Mouse (Mus musculus): ENCODE measurements at regions not wholly inside any gene's neighbourhood (a gene's known extent, or its start where the extent isn't known, plus 50 kb on each side); places are given as distances from the start of the nearest gene placed in this dataset.

DNA sequence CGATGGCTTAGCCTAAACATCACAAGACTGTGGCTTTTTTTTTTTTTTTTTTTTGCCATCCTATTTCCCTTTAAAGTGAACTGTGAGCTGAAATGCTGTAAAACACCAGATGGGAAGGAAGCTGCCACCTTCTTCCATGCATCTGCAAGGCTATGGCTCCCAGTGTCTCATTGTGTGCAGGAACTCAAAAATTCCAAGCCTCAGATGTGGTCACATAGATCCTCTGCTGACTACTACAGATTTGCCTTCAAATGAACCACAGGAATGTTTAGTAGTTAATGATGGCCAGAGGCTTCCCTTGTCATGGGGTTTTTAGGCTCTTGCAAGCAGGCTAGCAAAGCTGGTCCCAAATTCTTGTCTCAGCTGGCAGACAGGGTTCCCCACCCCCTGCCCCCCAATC lies 114.9 kb upstream of the Robo2 start:
- no peak for DNase-seq
- WGBS: 33% methylated on average over 1 of the region's 1 CpGs

DNA sequence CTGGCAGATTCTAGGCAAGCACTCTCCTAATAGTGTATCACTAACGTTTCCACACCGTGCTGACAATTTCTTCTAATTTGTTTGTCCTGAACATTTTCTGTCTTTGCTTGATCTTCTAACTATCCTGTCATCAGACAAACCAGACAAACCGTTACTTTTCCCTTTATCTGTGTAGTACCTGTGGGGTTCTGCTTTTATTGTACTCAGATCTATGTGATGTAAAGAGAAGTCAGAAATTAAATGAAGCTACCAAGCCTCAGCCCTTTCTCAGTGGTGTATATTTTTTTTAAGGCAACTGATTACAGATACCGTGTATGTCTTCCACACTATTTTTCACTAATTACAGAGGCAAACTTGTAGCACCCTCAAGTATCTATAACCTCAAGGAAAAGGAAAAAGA lies 108.9 kb upstream of the Robo2 start:
- TF ChIP-seq POLR2A (IDR thresholded peaks at IDR 0.05; ENCODE audit: low read depth, low read length) (no peak), CTCF (conservative IDR thresholded peaks at IDR 0.05; ENCODE audit: insufficient read depth, insufficient read length, low read depth, low read length) (no peak)
- H3K36me3 ChIP-seq (ENCODE audit: control insufficient read depth, insufficient read depth, low read length): no peaks in the 10 kb centered on the region
- no peak overlapping the region for H3K4me3 ChIP-seq (ENCODE audit: insufficient read depth, low read depth, low read length)
- H3K4me1 ChIP-seq (ENCODE audit: control insufficient read depth, insufficient read depth, low read length): no peaks in the 10 kb centered on the region
- no peak for DNase-seq
- WGBS: 87% methylated on average over 4 of the region's 4 CpGs
- H3K27ac ChIP-seq (ENCODE audit: insufficient read depth, low read depth, low read length): no peak overlapping the region
- H3K27me3 ChIP-seq (replicated peaks; ENCODE audit: control insufficient read depth, insufficient read depth, low read length): no peaks in the 10 kb centered on the region

More for the DNA sequence above, 114.9 kb upstream of the Robo2 start:
- H3K27me3 ChIP-seq (replicated peaks; ENCODE audit: control insufficient read depth, insufficient read depth, low read length): no peaks in the 10 kb centered on the region
- TF ChIP-seq CTCF (conservative IDR thresholded peaks at IDR 0.05; ENCODE audit: insufficient read depth, insufficient read length, low read depth, low read length) (no peak), POLR2A (IDR thresholded peaks at IDR 0.05; ENCODE audit: low read depth, low read length) (no peak)
- no peak overlapping the region for H3K4me3 ChIP-seq (ENCODE audit: insufficient read depth, low read depth, low read length)
- H3K27ac ChIP-seq (ENCODE audit: insufficient read depth, low read depth, low read length): no peak overlapping the region
- H3K36me3 ChIP-seq (ENCODE audit: control insufficient read depth, insufficient read depth, low read length): no peaks in the 10 kb centered on the region
- no peaks in the 10 kb centered on the region for H3K4me1 ChIP-seq (ENCODE audit: control insufficient read depth, insufficient read depth, low read length)

DNA sequence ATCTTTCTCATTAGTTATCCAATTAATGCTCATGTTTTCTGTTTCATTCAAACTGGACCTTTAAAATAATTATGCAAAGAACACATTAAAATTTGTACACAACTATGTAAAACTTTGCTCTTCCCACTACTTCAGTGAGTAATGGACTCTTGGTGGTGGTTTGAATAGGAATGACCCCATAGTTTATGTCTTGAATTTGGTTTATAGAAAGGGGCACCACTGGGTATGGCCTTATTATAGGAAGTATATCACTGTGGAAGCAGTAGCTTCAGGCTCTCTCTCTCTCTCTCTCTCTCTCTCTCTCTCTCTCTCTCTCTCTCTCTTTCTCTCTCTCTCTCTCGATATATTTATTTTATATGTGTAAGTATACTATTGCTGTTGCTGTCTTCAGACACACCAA lies 106.3 kb upstream of the Robo2 start:
- TF ChIP-seq POLR2A (IDR thresholded peaks at IDR 0.05; ENCODE audit: low read depth, low read length): no peak
- no peak for TF ChIP-seq CTCF (conservative IDR thresholded peaks at IDR 0.05; ENCODE audit: insufficient read depth, insufficient read length, low read depth, low read length)
- WGBS: 100% methylated on average over 1 of the region's 1 CpGs

DNA sequence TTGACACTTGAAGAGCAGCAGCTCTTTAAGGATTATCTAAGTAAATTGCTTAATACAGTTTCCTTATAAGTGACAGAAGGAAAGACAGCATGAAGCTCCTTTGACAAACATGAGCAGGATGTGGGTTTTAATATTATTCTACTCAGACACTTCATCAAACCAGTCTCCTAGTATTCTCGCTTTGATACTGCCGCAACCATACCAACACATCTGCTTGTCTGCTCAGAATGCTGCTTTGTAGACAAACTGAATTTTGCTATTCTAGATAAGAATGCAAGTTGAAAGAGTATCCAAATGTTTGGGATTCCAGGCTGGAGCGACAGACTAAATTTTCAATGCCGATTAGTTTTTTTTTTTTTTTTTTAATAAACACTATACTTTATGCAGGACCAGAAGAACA lies 105.7 kb upstream of the Robo2 start:
- H3K27ac ChIP-seq (ENCODE audit: insufficient read depth, low read depth, low read length): no peak overlapping the region
- TF ChIP-seq CTCF (conservative IDR thresholded peaks at IDR 0.05; ENCODE audit: insufficient read depth, insufficient read length, low read depth, low read length) (no peak), POLR2A (IDR thresholded peaks at IDR 0.05; ENCODE audit: low read depth, low read length) (no peak)
- H3K36me3 ChIP-seq (ENCODE audit: control insufficient read depth, insufficient read depth, low read length): no peaks in the 10 kb centered on the region
- H3K4me1 ChIP-seq (ENCODE audit: control insufficient read depth, insufficient read depth, low read length): no peaks in the 10 kb centered on the region
- DNase-seq: no peak
- WGBS: 89% methylated on average over 4 of the region's 4 CpGs
- H3K27me3 ChIP-seq (replicated peaks; ENCODE audit: control insufficient read depth, insufficient read depth, low read length): no peaks in the 10 kb centered on the region
- no peak overlapping the region for H3K4me3 ChIP-seq (ENCODE audit: insufficient read depth, low read depth, low read length)

More for the DNA sequence above, 106.3 kb upstream of the Robo2 start:
- Histone ChIP-seq H3K4me3 (ENCODE audit: insufficient read depth, low read depth, low read length) (no peak overlapping the region), H3K36me3 (ENCODE audit: control insufficient read depth, insufficient read depth, low read length) (no peaks in the 10 kb centered on the region), H3K27ac (ENCODE audit: insufficient read depth, low read depth, low read length) (no peak overlapping the region), H3K27me3 (replicated peaks; ENCODE audit: control insufficient read depth, insufficient read depth, low read length) (no peaks in the 10 kb centered on the region), H3K4me1 (ENCODE audit: control insufficient read depth, insufficient read depth, low read length) (no peaks in the 10 kb centered on the region)
- DNase-seq: no peak

DNA sequence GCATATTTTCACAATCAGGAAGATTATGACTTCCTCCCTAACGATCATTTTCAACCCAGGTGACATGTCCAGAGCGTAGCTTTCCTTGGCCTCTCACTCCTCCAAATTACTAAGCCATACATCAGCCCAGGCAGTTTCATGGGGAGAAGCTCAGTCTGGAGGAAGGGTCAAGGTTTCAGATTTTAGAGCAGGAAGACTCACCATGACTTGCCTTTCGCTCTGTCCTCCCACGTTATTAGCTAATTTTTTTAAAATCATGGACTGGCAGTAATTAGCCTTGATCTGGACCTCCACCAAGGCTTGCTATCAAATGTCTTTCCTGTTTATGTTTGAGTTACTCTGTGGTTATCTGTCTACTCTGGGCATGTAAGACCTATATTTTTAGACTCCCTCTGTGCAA lies 102.9 kb upstream of the Robo2 start:
- H3K4me3 ChIP-seq (ENCODE audit: insufficient read depth, low read depth, low read length): no peak overlapping the region
- H3K36me3 ChIP-seq (ENCODE audit: control insufficient read depth, insufficient read depth, low read length): no peaks in the 10 kb centered on the region
- no peaks in the 10 kb centered on the region for H3K27me3 ChIP-seq (replicated peaks; ENCODE audit: control insufficient read depth, insufficient read depth, low read length)
- no peak for TF ChIP-seq POLR2A (IDR thresholded peaks at IDR 0.05; ENCODE audit: low read depth, low read length)
- DNase-seq: no peak
- no peak overlapping the region for H3K27ac ChIP-seq (ENCODE audit: insufficient read depth, low read depth, low read length)
- 23% methylated on average over 4 of the region's 4 CpGs for WGBS
- H3K4me1 ChIP-seq (ENCODE audit: control insufficient read depth, insufficient read depth, low read length): no peaks in the 10 kb centered on the region

DNA sequence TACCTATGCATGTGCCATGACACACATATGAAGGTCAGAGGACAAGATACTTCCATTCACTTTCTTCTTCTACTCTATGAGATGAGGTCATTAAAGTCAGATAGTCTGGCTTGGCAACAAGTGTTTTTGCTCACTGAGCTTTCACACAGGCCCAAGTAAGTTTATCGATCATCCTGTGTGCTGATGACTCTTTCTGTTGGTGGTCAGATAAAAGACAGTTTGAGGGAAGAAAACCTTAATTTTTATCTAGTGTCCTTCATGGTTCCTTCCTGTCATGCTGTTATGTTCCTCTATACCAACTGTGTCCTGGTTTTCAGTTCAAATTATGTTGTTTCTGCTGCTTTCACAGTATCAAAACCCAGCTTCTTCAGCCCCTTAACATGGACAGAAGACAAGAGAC lies 98.8 kb upstream of the Robo2 start:
- TF ChIP-seq POLR2A (IDR thresholded peaks at IDR 0.05; ENCODE audit: low read depth, low read length) (no peak), CTCF (conservative IDR thresholded peaks at IDR 0.05; ENCODE audit: insufficient read depth, insufficient read length, low read depth, low read length) (no peak)
- Histone ChIP-seq H3K36me3 (ENCODE audit: control insufficient read depth, insufficient read depth, low read length) (no peaks in the 10 kb centered on the region), H3K4me1 (ENCODE audit: control insufficient read depth, insufficient read depth, low read length) (no peaks in the 10 kb centered on the region), H3K4me3 (ENCODE audit: insufficient read depth, low read depth, low read length) (no peak overlapping the region), H3K27me3 (replicated peaks; ENCODE audit: control insufficient read depth, insufficient read depth, low read length) (no peaks in the 10 kb centered on the region), H3K27ac (ENCODE audit: insufficient read depth, low read depth, low read length) (no peak overlapping the region)
- DNase-seq: no peak
- WGBS: 84% methylated on average over 1 of the region's 1 CpGs

DNA sequence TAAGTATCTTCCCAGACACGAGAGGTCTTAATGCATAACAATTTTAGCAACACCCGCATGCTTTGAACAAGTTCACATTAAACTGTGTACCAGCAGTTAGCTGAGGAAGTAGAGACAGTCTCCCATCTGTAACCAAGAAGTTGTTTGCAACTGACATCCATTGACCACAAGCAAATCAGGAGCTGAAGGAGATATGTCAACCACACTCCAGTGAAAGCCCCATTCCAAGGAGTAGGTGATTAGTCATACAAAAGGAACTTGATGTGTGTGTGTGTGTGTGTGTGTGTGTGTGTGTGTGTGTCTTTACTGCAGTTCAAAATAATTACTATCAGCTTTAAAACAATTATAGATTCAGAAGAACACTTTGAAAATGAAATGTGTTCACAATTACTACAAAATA lies 97.9 kb upstream of the Robo2 start:
- H3K4me3 ChIP-seq (ENCODE audit: insufficient read depth, low read depth, low read length): no peak overlapping the region
- no peak overlapping the region for H3K27ac ChIP-seq (ENCODE audit: insufficient read depth, low read depth, low read length)
- no peak for DNase-seq
- H3K4me1 ChIP-seq (ENCODE audit: control insufficient read depth, insufficient read depth, low read length): no peaks in the 10 kb centered on the region
- no peaks in the 10 kb centered on the region for H3K36me3 ChIP-seq (ENCODE audit: control insufficient read depth, insufficient read depth, low read length)
- TF ChIP-seq POLR2A (IDR thresholded peaks at IDR 0.05; ENCODE audit: low read depth, low read length): no peak
- no peak for TF ChIP-seq CTCF (conservative IDR thresholded peaks at IDR 0.05; ENCODE audit: insufficient read depth, insufficient read length, low read depth, low read length)
- no peaks in the 10 kb centered on the region for H3K27me3 ChIP-seq (replicated peaks; ENCODE audit: control insufficient read depth, insufficient read depth, low read length)
- WGBS: 93% methylated on average over 2 of the region's 2 CpGs

DNA sequence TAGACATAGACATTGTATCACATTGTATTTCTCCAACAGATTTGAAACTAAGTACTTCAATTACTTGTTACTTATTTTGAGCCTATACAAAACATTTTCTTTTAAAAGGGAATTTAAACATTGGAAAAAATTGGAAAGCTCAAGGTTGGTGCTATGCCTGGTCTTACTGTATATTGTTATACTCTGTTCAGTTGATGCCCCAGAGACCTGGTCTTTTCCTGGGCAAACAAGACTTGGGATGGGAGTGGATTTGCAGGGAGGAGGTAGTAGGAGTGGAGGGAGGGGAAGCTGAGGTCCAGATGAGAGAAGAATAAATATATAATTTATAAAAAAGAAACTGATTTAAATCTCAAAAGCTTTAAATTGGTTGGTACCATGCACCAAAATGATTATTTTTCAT lies 95.1 kb upstream of the Robo2 start:
- H3K36me3 ChIP-seq (ENCODE audit: control insufficient read depth, insufficient read depth, low read length): no peaks in the 10 kb centered on the region
- H3K27me3 ChIP-seq (replicated peaks; ENCODE audit: control insufficient read depth, insufficient read depth, low read length): no peaks in the 10 kb centered on the region
- H3K27ac ChIP-seq (ENCODE audit: insufficient read depth, low read depth, low read length): no peak overlapping the region
- no peaks in the 10 kb centered on the region for H3K4me1 ChIP-seq (ENCODE audit: control insufficient read depth, insufficient read depth, low read length)
- no peak for DNase-seq
- H3K4me3 ChIP-seq (ENCODE audit: insufficient read depth, low read depth, low read length): no peak overlapping the region
- TF ChIP-seq POLR2A (IDR thresholded peaks at IDR 0.05; ENCODE audit: low read depth, low read length): no peak
- TF ChIP-seq CTCF (conservative IDR thresholded peaks at IDR 0.05; ENCODE audit: insufficient read depth, insufficient read length, low read depth, low read length): no peak
